Mouse (Mus musculus) limb, embryonic 14.5 days (tissue): ENCODE data around the gene Fxyd4. TPM values are rescaled to one million over a fixed set of nuclear protein-coding genes. Genes with fewer than 3 reads are reported as not detected.

Source experiments
- ATAC-seq: fragments of 200-750 bp; cut with Nextera tagmentation; 2 replicates; pipeline ENCODE4 v1.8.0; 2017; ENCODE audit warnings: low read depth, moderate number of reproducible peaks, moderate TSS enrichment; ENCODE audit not compliant: low FRiP score
- DNase-seq: peaks from one replicate; pipeline ENCODE4 v3.0.0-alpha.2; 2015; ENCODE audit warnings: low spot score
- H3K27ac ChIP-seq: fragments of 300-500 bp; sonication (generic); replicated peaks from 2 replicates; pipeline ENCODE4 v1.5.1; 2014; ENCODE audit warnings: low read depth, mild to moderate bottlenecking, low read length, moderate library complexity, mixed read lengths
- H3K27me3 ChIP-seq: fragments of 300-500 bp; sonication (generic); 2 replicates; pipeline ENCODE4 v1.6.1; 2014; ENCODE audit warnings: low read length, mixed read lengths; ENCODE audit not compliant: control insufficient read depth, insufficient read depth
- H3K36me3 ChIP-seq: fragments of 300-500 bp; sonication (generic); 2 replicates; pipeline ENCODE4 v1.6.1; 2014; ENCODE audit warnings: mild to moderate bottlenecking, low read length, moderate library complexity, mixed read lengths; ENCODE audit not compliant: control insufficient read depth, insufficient read depth
- H3K4me1 ChIP-seq: fragments of 300-500 bp; sonication (generic); 2 replicates; pipeline ENCODE4 v1.6.1; 2014; ENCODE audit warnings: antibody characterized with exemption, low read length, mixed read lengths; ENCODE audit not compliant: control insufficient read depth, insufficient read depth
- H3K4me2 ChIP-seq: fragments of 300-500 bp; sonication (generic); replicated peaks from 2 replicates; pipeline ENCODE4 v1.6.1; 2014; ENCODE audit warnings: low read depth, mild to moderate bottlenecking, low read length, moderate library complexity; ENCODE audit not compliant: severe bottlenecking
- H3K4me3 ChIP-seq: fragments of 300-500 bp; sonication (generic); replicated peaks from 2 replicates; pipeline ENCODE4 v1.5.1; 2014; ENCODE audit warnings: low read length
- H3K9ac ChIP-seq: fragments of 300-500 bp; sonication (generic); 2 replicates; pipeline ENCODE4 v1.6.1; 2014; ENCODE audit warnings: mild to moderate bottlenecking, low read depth, low read length, moderate library complexity; ENCODE audit not compliant: severe bottlenecking
- H3K9me3 ChIP-seq: fragments of 300-500 bp; sonication (generic); 2 replicates; pipeline ENCODE4 v1.6.1; 2016; ENCODE audit warnings: low read length; ENCODE audit not compliant: control insufficient read depth
- POLR2A ChIP-seq: fragments of 200-500 bp; IDR thresholded peaks from 2 replicates; pipeline ENCODE4 v1.8.0; 2012; ENCODE audit warnings: inconsistent platforms, mild to moderate bottlenecking, moderate library complexity, borderline replicate concordance; ENCODE audit not compliant: insufficient read depth, insufficient read length; ENCODE audit errors: extremely low read depth
- WGBS: fragments of 180-500 bp; shearing (Covaris S2); extraction: QIAGEN DNeasy Blood & Tissue Kit; methylation state at CpG from one replicate; pipeline ENCODE4 v1.1.7; 2014; 5-methylcytosine and 5-hydroxymethylcytosine counted together
- polyA plus RNA-seq, 2 experiments: library from polyadenylated mRNA; depleted of rRNA in 1 of 2; stranded (reverse) in 1 of 2; unstranded in 1 of 2; fragments of >200 nt; fragmentation: Nextera tagmentation in 1 of 2; extraction: Ambion mirVana in 1 of 2; gene quantifications; 2 replicates each; pipeline versions ENCODE4 v1.2.1 to v1.2.3; 2012 to 2014

The Fxyd4 gene
- polyA plus RNA-seq (2012; rRNA removed) (not detected in 2 replicates), polyA plus RNA-seq (2014; fragmentation: Nextera tagmentation; extraction: Ambion mirVana) (1.4 and 2.5 TPM in 2 replicates)

GRCm38 (mm10) chr6:117937222-117937932 lies at the start of gene Fxyd4:
Gene Fxyd4 (minus strand): TSS chr6:117937692.
- no peaks in the 10 kb centered on the region for H3K36me3 ChIP-seq
- WGBS = 76% methylated on average over 10 of the region's 10 CpGs
- H3K27ac ChIP-seq = no peak within 1 kb of the TSS
- H3K4me1 ChIP-seq = no peaks in the 10 kb centered on the region
- no peaks in the 10 kb centered on the region for H3K9me3 ChIP-seq
- H3K9ac ChIP-seq = 0 out of 2 replicates have a peak within 1 kb of the TSS, but pooled peaks have one; percentile 7
- no peak for TF ChIP-seq POLR2A
- no peaks in the 10 kb centered on the region for H3K27me3 ChIP-seq
- H3K4me3 ChIP-seq = no peak within 1 kb of the TSS
- ATAC-seq (no peak), DNase-seq (no peak)
- H3K4me2 ChIP-seq = no peak within 1 kb of the TSS

GRCm38 (mm10) chr6:117987173-117987572 lies 49.7 kb upstream of the Fxyd4 start:
- DNase-seq (no peak), ATAC-seq (no peak)
- H3K36me3 ChIP-seq = no peaks in the 10 kb centered on the region
- no peak overlapping the region for H3K4me2 ChIP-seq
- no peaks in the 10 kb centered on the region for H3K4me1 ChIP-seq
- TF ChIP-seq POLR2A = no peak
- no peak overlapping the region for H3K27ac ChIP-seq
- no peaks in the 10 kb centered on the region for H3K9me3 ChIP-seq
- H3K4me3 ChIP-seq = no peak overlapping the region
- WGBS = 62% methylated on average over 5 of the region's 5 CpGs
- H3K9ac ChIP-seq = no peak overlapping the region
- no peaks in the 10 kb centered on the region for H3K27me3 ChIP-seq

- H3K9ac ChIP-seq = no peak overlapping the region; the same call in 1 of the 2 replicates
- DNase-seq (peak; percentile 9), ATAC-seq (no peak)
- H3K27ac ChIP-seq = no peak overlapping the region
- H3K27me3 ChIP-seq = no peaks in the 10 kb centered on the region
- H3K9me3 ChIP-seq = no peaks in the 10 kb centered on the region
- H3K4me1 ChIP-seq = no peaks in the 10 kb centered on the region
- no peak overlapping the region for H3K4me2 ChIP-seq
- H3K36me3 ChIP-seq = no peaks in the 10 kb centered on the region
- no peak overlapping the region for H3K4me3 ChIP-seq
- TF ChIP-seq POLR2A = no peak
- WGBS = 27% methylated on average over 9 of the region's 9 CpGs
Observed at GRCm38 (mm10) chr6:117966729-117967128, 29.2 kb upstream of the Fxyd4 start.

DNA sequence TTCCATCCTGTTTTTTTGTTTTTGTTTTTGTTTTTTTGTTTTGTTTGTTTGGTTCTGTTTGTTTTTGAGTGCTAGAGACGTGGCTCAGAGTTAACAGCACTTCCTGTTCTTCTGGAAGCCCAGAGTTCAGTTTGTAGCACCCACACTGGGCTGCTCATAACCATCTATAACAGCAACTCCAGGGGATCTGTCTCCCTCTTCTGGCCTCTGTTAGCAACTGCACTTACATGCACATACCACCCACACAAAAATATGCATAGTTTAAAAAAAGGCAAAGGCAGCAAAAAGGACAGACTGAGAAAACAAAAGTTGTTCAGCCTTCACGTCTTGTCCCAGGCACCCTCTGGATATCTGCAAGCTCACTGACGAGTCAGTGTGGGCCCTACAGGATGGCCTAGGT lies 25.7 kb upstream of the Fxyd4 start:
- 92% methylated on average over 3 of the region's 3 CpGs for WGBS
- H3K9ac ChIP-seq = no peak overlapping the region
- no peak overlapping the region for H3K27ac ChIP-seq
- no peaks in the 10 kb centered on the region for H3K27me3 ChIP-seq
- no peaks in the 10 kb centered on the region for H3K9me3 ChIP-seq
- no peaks in the 10 kb centered on the region for H3K36me3 ChIP-seq
- H3K4me1 ChIP-seq = no peaks in the 10 kb centered on the region
- H3K4me3 ChIP-seq = no peak overlapping the region
- no peak for TF ChIP-seq POLR2A
- no peak for ATAC-seq
- no peak overlapping the region for H3K4me2 ChIP-seq
- no peak for DNase-seq

DNA sequence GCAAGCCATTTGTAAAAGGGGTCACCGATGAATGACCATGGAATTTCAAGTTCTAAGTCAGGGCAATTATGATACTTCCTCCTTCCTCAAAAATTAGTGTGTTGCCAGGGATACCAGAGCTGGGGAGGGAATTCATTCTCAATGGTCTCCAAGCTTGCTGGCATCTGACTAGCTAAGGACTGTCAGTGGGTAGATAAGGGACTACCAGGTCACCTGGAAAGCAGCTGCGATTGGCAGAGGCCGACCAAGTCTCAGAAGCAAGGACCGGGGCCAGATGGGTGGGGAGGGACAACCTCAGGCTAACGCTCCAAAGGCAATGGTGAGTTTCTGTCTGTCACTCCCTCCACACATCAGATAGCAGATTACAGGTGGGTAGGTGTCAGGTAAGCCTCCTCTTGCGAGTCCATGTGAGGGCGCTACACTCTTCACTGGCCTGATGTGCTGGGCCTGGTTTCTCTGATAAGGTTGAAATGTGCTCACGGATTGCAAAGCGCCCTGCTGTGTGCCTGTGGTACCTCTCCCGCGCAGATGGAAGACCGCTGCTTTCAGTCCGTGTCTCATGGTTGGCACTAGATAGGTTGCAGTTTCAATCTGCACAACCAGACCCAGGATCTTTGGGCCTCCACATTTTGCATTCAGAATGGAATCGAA lies 19.5 kb upstream of the Fxyd4 start:
- H3K36me3 ChIP-seq = no peaks in the 10 kb centered on the region
- H3K4me3 ChIP-seq = no peak overlapping the region
- no peaks in the 10 kb centered on the region for H3K27me3 ChIP-seq
- no peak for TF ChIP-seq POLR2A
- 24% methylated on average over 14 of the region's 14 CpGs for WGBS
- no peak overlapping the region for H3K9ac ChIP-seq
- no peak overlapping the region for H3K27ac ChIP-seq
- DNase-seq = no peak
- ATAC-seq = no peak
- H3K4me1 ChIP-seq = no peaks in the 10 kb centered on the region
- no peaks in the 10 kb centered on the region for H3K9me3 ChIP-seq
- H3K4me2 ChIP-seq = no peak overlapping the region
